Mouse (Mus musculus) bone marrow macrophage, adult 2 months (primary cell): ENCODE results near the gene Mgat4e.

Experiments used
- CTCF ChIP-seq: IDR thresholded peaks from 2 replicates; pipeline ENCODE4 v1.5.1; 2012; ENCODE audit warnings: low read depth, mild to moderate bottlenecking, low read length, moderate library complexity
- POLR2A ChIP-seq: IDR thresholded peaks from 2 replicates; pipeline ENCODE4 v1.6.1; 2012; ENCODE audit warnings: mild to moderate bottlenecking, low read depth, low read length, borderline replicate concordance

- no peak for TF ChIP-seq POLR2A
- TF ChIP-seq CTCF: no peak
These were observed 39.5 kb downstream of the Mgat4e start for GRCm38 (mm10) chr1:134510018-134510417.
